Mouse (Mus musculus) retina, postnatal 7 days (tissue): Measurements from ENCODE around the gene Gm20388.

Experiments
- DNase-seq: peaks from one replicate; pipeline ENCODE4 v3.0.0-alpha.2; 2012; ENCODE audit warnings: low read depth, low spot score

The Gm20388 gene

DNA sequence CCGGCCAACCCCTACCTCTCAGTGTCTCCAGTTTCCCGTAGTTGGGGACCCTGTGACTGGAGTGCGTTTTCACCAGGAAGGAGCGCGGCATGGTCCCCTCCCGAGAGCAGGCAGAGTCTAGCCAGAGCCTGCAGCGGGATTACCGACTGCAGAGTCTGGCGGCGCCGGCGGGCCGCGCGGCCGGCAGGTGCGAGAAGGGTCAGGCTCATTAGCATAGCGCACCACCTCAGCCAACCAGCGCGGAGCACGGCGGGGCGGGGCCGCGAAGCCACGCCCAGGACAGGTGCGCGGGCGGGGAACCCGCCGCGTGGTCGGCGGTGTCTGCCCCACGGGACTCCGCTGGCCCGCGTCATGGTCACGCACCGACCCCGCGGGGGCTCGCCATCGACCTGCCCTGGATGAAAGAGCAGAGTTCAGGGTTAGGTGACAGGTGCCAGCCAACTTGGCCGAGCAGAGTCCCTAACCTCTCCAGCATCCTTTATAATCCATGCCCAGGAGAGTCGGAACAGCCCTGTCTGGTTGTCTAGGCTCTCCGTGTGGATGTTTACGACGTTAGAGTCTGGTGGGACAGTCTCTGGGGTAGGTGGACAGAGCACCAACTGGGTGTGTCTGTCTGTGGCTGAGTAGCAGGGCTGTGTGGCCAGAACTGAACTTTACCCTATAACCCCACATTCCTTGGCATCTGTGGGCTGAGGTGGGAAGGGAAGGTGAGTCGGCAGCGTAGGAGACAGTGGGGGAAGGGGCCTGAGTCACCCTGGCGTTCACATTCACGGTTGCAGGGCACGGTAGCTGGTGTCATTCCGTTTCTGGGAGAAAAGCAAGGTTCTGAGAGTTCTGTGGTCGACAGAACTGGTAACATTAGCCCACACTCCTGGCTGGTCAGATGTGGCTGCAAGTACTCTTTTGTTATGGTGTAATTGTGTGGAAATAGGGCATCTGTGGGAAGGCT is 2550.2 kb downstream of the Gm20388 start, which contains the start of gene Snai3:
Snai3 (minus strand) TSS at position 210 of the 949 bp plus-strand sequence.
- peak; percentile 57 for DNase-seq

GRCm38 (mm10) chr8:122461473-122462148 is 2551.0 kb downstream of the Gm20388 start:
- no peak for DNase-seq

DNA sequence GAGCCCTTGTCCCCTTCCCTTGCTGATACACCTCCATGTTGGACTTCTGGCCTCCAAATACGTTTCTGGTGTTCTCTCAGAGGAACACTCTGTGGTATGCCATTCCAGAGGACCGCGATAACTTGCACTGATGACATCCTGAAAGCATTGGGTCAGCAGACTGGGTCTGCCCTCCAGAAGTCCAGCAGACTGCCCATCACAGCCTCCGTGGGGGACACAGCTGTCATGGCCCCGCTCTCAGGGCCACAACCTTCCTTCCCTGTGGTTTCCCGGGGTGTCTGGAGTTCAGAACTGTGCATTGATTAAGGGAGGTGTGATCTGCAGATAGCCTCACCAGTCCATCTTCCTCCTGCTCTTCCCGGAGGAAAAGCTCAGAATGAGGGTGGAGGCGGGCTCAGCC is 2551.9 kb downstream of the Gm20388 start:
- no peak for DNase-seq

- no peak for DNase-seq
Measured at GRCm38 (mm10) chr8:122463651-122464640, 2553.3 kb downstream of the Gm20388 start.

- DNase-seq, result no peak
Measured at GRCm38 (mm10) chr8:122464985-122465384, 2554.3 kb downstream of the Gm20388 start.

DNA sequence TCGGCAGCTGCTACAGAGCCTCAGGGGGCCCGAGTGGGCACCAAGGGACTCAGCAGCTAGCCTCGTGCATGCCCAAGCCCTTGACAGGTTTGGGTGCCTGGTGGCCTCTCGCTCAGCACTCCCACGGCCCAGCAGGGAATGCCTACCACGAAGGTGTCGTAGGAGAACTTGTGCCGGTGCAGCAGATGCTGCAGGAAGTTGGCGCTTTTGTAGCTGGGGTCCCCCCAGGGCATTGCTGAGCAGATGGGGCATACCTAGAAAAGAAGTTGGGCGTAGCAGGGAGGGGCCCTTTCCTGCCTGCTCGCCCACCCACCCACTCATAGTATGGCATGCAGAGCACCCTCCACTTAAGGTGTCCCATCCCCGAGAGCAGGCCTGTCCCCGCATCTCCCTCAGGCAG is 2557.2 kb downstream of the Gm20388 start:
- no peak for DNase-seq

GRCm38 (mm10) chr8:122469407-122469806 is 2558.8 kb downstream of the Gm20388 start:
- DNase-seq, result no peak

- DNase-seq, result no peak
Measured at GRCm38 (mm10) chr8:122469965-122470364, 2559.3 kb downstream of the Gm20388 start.

DNA sequence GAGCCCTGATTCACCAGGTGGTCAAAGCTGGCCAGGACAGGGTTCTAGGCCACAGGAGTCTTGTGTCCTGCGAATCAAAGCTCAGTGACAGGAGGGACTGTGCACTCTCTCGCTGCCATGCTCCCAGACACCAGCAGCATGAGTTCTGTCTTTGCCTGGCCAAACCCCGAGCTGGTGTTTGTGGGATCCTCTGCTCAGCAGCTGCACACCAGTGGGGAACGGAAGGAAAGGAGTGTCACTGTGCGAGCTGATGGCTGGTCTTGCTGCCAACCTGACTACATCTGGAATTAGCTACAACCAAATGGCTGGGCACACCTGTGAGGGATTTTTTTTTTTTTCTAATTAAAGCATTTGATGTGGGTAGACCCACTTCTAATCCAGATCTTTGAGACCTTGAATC is 2560.1 kb downstream of the Gm20388 start:
- no peak for DNase-seq

- DNase-seq, result no peak
Measured at GRCm38 (mm10) chr8:122473911-122474421, 2563.3 kb downstream of the Gm20388 start.

- DNase-seq, result no peak
Measured at GRCm38 (mm10) chr8:122474951-122475560, 2564.4 kb downstream of the Gm20388 start.

DNA sequence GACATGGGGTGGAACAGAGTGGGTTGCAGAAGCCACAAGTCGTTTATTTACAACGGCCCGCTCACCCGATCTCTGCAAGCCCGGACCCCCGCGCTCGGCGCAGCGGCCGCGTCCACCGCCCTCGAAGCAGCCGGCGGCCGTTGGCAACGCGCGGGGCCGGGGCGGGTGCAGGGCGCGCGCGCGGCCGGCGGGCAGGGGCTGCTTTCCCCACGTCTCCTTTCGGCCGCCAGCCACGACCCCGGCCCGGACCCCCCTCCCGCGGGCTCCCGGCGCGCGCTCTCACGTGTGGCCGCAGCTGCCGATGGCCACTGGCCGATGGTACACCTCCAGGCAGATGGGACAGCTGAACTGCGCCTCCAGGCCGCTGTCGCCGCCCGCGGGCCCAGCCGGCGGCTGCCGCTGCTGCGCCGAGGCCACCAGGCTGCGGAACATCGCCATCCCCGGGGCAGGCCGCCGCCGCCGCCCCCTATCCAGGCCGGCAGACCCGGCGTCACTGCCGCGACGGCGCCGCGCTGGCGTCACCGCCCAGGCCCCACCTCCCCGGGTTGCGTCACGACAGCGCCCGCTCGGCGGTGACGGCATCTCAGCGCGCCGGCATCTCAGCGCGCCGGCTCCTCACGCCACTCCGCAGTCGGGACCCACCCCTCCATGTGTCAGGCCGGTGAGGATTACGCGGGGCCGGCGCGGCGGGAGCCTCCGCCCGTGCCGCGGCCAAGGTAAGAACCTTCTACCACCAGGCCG is 2565.1 kb downstream of the Gm20388 start, which contains the start of the genes Rnf166 and Ctu2:
Rnf166 (minus strand) TSS at position 485 of the 741 bp plus-strand sequence.
Ctu2 (plus strand) TSS at position 564 of the 741 bp plus-strand sequence.
- DNase-seq, result peak; percentile 90

DNA sequence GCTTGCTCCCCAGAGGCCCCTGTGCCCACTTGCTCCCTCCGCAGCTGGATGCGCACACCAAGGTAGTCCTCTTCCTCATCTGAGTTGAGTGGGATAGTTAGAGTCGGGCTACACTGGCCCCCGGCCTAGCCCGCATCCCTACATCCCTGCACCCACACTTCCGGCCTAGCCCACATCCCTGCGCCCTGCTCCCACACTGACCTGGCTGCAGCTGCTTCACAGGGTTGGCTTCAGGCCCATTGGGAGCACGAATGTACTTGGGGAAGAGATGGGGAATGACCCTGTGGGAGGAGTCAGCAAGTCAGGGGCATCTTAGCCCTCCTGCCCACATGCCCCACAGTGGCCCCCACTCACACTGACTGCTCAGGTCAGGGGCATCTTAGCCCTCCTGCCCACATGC is 2571.8 kb downstream of the Gm20388 start:
- no peak for DNase-seq

GRCm38 (mm10) chr8:122483877-122484276 is 2573.2 kb downstream of the Gm20388 start:
- no peak for DNase-seq

GRCm38 (mm10) chr8:122484831-122485230 is 2574.2 kb downstream of the Gm20388 start:
- DNase-seq, result no peak

DNA sequence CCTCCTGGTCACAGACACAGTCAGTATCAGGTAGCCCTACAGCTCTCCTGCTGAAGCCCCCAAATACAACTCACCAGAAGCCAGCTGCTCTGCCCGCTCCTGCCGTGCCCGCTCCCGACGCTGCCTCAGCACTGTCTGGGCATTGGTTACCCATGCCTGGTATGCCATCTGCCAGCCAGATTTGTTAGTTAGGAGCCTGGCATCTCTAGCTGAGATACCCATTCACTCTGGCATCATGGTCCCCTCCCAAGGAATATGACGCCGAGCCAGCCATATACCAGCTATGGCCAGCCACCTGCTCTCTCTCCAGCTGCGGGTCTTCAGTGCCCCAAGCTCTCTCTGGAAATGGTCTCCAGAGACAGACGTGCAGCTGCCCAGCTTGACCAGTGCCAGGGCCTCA is 2577.7 kb downstream of the Gm20388 start:
- DNase-seq, result no peak

DNA sequence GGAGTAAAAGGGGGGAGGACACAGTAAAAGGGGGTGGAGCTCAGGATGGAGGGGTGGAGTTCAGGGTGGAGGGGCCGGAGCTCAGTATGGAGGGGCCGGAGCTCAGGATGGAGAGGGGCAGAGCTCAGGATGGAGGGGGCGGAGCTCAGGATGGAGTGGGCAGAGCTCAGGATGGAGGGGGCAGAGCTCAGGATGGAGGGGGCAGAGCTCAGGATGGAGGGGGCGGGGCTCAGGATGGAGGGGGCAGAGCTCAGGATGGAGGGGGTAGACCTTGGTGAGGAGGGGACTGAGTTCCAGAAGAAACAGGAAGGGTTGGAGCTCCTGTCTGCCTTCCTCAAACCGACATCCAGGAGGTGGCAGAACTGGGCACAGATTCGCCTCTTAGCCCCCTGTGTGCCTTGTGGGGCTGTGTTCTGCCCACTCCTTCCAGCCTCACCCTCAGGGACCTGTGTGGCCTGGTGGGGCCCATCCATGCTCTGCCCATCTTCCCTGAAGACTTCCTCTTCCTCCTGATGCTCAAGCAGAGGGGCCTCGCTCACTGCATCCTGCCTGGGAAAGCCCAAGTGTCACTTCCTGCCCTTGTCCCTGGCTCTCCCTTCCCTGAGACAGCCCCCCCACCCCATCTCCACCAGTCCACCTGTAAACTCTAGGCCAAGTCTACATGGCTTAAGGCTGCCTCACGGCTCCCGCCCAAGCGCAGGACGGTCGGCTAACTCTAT is 2586.5 kb downstream of the Gm20388 start:
- DNase-seq, result no peak

DNA sequence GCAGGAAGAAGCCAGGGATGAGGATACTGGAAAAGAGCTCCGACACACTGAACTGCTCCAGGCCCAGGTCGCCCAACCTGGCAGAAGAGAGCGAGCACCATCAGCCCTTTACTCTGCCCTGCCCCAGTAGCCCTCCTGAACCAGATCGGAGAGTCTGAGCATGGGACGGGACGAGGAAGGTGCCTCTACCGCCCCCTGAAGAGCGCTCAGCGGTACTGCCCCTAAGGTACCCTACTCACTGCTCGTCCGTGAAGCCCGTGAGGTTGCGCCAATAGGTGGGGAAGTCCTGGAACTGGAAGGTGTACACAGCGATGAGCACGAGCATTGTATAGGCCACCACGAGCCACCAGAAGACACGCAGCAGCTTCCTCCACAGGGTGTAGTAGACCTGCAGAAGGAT is 2587.3 kb downstream of the Gm20388 start:
- no peak for DNase-seq

GRCm38 (mm10) chr8:122500856-122501255 is 2590.2 kb downstream of the Gm20388 start:
- peak; percentile 77 for DNase-seq
